Mouse (Mus musculus): ENCODE data around the gene Nxnl2.
A peak's percentile ranks its signal among the peaks of the same experiment; 100 is the strongest.
"Not testable (repeated sequence)": the region's sequence is repeated elsewhere in the genome, so short reads cannot be mapped to it uniquely, and the experiment has no call there.

Nxnl2 gene

GRCm38 (mm10) chr13:51179362-51179761, 8.5 kb downstream of the Nxnl2 start:
- no peak for DNase-seq (ENCODE audit: low read depth, low spot score)

DNA sequence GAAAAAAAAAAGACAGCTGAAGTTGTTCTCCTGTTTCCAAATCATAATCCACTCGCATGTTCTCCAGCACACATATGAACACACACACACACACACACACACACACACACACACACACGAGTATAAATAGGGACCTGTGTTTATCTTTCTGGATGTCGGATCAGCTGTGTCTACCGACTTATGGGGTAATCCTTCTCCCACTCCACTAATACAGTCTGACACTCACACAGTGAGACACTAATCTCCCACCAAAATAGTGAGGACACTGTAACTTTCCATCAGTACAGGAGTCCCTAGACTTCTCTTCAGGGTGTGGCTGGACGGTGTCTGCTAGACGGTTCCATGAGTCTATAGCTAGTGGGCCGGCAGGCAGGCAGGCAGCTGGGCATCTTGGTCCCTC, 11.4 kb downstream of the Nxnl2 start:
- peak; percentile 54 for DNase-seq (ENCODE audit: low read depth, low spot score)

DNA sequence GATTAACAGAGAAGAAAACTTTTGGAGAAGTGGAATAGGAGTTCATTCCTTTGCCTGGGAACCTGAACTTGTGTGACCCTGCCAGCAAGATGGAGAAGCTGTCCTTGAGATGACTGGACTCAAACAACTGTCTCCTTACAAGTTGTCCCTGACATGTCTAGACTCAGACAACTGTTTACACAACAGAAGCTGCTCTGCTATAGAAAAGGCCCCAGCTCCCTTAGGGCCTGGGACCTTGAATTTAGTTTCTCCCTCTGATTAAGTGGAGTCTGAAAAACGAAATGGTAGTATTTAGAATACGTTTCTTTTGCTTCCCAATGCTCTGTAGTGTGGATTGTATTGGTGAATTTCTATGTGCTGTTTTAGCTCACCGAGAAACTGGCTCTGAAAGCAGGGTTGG, 14.1 kb downstream of the Nxnl2 start:
- DNase-seq (ENCODE audit: low read depth, low spot score), result no peak

- no peak for DNase-seq (ENCODE audit: low read depth, low spot score)
Observed at GRCm38 (mm10) chr13:51190336-51190735, 19.5 kb downstream of the Nxnl2 start.

- DNase-seq (ENCODE audit: low read depth, low spot score), result no peak
Observed at GRCm38 (mm10) chr13:51191416-51192140, 20.8 kb downstream of the Nxnl2 start.

DNA sequence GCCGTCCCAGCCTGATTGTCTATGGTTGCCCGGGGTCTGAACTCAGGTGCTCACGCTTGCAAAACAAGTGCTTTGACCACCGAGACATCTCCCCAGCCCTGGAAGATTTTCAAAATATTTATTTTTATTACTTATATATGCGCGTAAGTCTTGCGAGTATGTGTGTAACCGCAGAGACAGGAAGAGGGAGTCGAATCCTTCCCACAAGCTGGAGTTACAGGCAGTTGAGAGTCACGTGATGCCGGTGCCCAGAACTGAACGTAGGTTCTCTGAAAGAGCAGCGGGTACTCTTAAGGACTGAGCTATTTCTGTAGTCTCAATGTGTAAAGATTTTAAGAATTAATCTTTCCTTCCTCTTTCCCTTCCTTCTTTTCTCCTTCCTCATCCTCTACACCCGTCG, 23.1 kb downstream of the Nxnl2 start:
- no peak for DNase-seq (ENCODE audit: low read depth, low spot score)

- DNase-seq (ENCODE audit: low read depth, low spot score), result no peak
Observed at GRCm38 (mm10) chr13:51197699-51198098, 26.9 kb downstream of the Nxnl2 start.

DNA sequence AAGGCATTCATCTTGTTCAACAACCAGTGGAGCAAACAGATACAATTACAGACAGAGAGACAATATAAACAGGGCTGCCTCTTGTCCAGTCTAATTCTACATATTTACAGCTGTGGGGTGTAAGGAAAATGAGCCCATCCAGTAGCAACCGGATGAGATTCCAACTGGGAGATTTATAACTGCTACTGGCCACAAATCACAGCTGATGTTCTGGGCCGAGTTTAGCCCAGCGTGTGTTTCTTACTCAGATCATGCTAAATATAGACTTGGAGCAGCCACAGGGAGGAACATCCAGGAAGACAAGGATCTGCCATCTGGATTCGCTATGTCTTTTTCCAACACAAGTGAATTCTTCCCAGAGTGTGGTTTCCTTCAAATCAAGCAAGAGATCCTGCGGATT, 27.4 kb downstream of the Nxnl2 start:
- no peak for DNase-seq (ENCODE audit: low read depth, low spot score)

- not testable (repeated sequence) for DNase-seq (ENCODE audit: low read depth, low spot score)
Observed at GRCm38 (mm10) chr13:51201985-51202843, 31.4 kb downstream of the Nxnl2 start.

DNA sequence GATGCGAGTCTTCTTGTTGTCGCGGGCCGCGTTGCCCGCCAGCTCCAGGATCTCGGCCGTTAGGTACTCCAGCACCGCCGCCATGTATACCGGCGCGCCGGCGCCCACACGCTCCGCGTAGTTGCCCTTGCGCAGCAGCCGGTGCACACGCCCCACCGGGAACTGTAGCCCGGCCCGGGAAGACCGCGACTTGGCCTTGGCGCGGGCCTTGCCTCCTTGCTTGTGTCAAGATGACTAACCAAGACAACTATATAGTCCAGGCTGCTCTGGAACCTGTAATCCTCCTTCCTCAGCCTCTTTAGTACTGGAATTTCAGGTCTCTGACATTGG, 32.0 kb downstream of the Nxnl2 start:
- DNase-seq (ENCODE audit: low read depth, low spot score), result not testable (repeated sequence)

- DNase-seq (ENCODE audit: low read depth, low spot score), result no peak
Observed at GRCm38 (mm10) chr13:51203467-51203866, 32.6 kb downstream of the Nxnl2 start.

DNA sequence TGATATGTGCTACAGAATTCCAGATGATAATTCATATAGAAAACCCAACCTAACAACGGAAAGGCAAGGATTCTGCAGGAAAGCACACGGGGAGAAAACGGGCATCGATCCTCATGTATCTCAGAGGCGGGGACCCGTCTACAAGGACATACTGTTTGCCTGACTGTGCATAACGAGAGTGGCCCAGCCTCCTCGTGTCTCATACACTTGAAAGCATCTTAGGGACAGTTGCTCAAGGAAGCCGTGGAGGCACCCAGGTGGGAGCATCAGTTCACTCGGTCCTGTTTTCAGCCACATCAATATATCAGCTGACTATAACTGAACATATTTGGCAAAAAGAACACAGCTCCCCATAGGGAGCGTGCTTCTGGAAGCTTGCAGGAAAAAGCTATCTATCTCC, 33.3 kb downstream of the Nxnl2 start:
- DNase-seq (ENCODE audit: low read depth, low spot score), result not testable (repeated sequence)

DNA sequence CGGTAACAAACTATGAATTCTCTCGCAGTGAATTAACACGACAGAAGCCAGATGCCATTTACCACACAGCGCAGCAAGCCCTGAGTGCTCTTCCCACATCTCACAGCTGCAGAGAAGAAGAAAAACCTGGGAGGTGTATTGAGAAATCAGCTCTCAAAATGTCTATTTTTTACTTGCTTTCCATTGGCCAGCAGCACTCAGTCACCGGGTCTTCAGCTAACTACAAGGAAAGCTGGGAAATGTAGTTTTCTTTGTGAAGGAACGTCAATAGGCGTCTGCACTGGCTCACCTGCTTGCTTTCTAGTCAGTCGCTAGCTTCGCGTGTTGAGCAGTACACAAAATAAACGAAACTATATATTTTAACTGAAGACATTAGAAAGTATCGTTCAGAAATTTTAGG, 37.1 kb downstream of the Nxnl2 start:
- no peak for DNase-seq (ENCODE audit: low read depth, low spot score)

DNA sequence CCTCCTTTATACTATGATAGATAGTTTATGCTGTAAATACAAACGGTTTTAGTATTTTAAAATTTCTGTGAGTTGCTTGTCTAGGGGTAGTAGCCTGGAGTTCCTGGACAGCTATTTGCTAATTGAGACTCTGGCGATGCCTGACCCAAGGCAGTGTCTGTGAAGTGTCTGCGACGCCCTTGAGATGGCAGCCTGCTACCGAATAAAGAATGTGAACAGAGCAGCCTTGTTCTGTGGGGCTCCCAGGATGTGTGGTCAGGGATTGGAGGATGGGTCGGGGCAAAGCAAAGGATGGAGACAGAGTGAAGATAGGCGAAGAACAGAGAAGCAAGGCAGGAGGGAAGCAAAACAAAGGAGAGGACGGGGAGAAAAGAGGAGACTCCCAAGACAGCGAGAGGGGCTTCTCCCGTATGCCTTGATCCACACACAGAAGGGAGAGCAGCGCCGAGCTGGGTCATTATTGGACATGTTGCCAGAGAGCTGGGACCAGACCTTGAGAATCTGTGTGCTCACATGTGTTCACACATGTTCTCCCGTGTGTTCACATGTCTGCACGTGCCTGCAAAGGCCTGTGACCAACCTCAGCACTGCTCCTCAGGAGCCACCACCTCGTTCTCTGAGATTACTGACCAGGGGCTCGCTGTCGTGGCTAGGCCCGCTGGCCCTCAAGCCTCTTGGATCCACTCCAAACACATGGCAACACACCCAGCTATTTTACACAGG, 37.7 kb downstream of the Nxnl2 start:
- no peak for DNase-seq (ENCODE audit: low read depth, low spot score)

DNA sequence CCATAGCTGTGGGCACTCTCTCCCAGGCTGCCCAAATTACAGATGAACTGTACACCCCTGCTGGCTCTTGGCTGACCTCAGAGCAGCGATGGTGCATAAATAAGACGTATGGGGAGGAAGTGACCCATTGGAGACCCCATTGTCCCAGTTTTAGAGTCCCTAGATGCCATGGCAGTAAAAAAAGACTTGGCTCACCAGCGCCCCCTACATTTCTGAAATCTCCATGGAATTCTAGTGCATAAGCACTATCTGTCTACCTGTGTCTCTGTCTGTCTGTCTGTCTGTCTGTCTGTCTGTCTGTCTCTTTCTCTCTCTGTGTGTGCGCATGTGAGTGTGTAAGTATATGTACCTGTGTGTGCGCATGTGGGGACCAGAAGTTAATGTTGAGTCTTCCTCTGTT, 39.8 kb downstream of the Nxnl2 start:
- no peak for DNase-seq (ENCODE audit: low read depth, low spot score)

DNA sequence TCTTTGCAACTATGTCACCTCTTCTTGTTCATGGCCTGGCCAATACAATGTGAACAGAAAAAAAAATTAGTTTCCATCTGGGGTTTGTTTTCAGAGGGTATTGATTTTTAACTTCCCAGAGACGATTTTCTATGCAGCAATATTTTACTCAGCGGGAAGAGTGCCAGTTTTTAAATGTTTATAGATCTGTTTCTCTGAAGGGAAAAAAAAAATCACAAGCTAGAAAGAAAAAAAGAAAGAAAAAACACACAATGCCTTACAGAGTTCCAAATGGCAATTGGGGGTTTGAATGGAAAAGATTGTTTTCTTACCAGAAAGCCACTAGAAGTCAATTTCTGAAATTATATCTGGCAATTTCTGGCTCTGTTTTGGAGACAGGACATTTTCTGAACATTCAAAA, 43.9 kb downstream of the Nxnl2 start:
- no peak for DNase-seq (ENCODE audit: low read depth, low spot score)

DNA sequence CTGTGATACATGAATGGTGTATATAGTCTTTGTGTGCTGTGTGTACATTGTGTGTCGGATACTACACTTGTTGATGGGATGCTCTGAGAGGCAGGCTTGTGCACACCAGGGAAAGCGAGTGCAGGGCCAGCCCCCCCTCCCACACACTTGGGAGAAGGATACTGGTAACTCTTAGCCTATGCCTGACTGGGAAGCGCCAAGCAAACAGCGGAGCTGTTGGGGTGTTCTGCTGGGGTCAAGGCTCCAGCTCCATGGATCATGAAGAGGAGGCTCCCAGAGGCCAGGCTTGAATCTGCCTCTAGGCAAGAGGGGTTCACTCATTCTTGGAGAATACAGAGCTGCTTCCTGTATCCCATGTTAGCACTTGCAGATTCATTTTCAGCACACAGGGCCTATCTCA, 50.1 kb downstream of the Nxnl2 start:
- no peak for DNase-seq (ENCODE audit: low read depth, low spot score)

GRCm38 (mm10) chr13:51221425-51222160, 50.8 kb downstream of the Nxnl2 start:
- no peak for DNase-seq (ENCODE audit: low read depth, low spot score)

Data from retina, postnatal 7 days (tissue).